Mouse (Mus musculus) G1E (cell line): Measurements from ENCODE around the gene Lrig1. TPM values are rescaled to one million over a fixed set of nuclear protein-coding genes. Genes with fewer than 3 reads are reported as not detected.

Experiments
- polyA plus RNA-seq: library from polyadenylated mRNA; stranded (reverse); fragments of >175 nt; gene quantifications from 2 replicates; pipeline ENCODE4 v1.2.3, GENCODE M21; 2012
- total RNA-seq, 2 experiments: library from RNA; stranded (forward) in 1 of 2; stranded (reverse) in 1 of 2; fragments of 200-1000 nt in 1 of 2; fragments of >200 nt in 1 of 2; fragmentation: Nextera tagmentation in 1 of 2; gene quantifications; 2 replicates each; pipeline ENCODE4 v1.2.3; 2014 to 2017

Gene Lrig1
- total and polyA plus RNA-seq, 3 experiments, result 7.0 to 23.6 (median 9.7) TPM

Other genes with a start within 250 kb of the Lrig1 start
- gene Slc25a26, start 199.8 kb downstream of the Lrig1 start, total RNA-seq (2014; fragmentation: Nextera tagmentation), result 4.1 and 11.8 TPM in 2 replicates
- gene Slc25a26, start 199.8 kb downstream of the Lrig1 start, total RNA-seq (2017), result 7.0 and 8.7 TPM in 2 replicates
- gene Slc25a26, start 199.8 kb downstream of the Lrig1 start, polyA plus RNA-seq, result 3.3 and 3.9 TPM in 2 replicates